Mouse (Mus musculus) myocyte (in vitro differentiated cells): ENCODE data around the gene Hao2. TPM values are rescaled to one million over a fixed set of nuclear protein-coding genes. Genes with fewer than 3 reads are reported as not detected.

Experiments used
- H3K27me3 ChIP-seq: one replicate; pipeline ENCODE4 v1.6.1; 2011; ENCODE audit not compliant: control insufficient read depth, insufficient read depth, insufficient read length
- H3K36me3 ChIP-seq: one replicate; pipeline ENCODE4 v1.6.1; 2011; ENCODE audit not compliant: control insufficient read depth, insufficient read depth
- H3K4me2 ChIP-seq: one replicate; pipeline ENCODE4 v1.6.1; 2011; ENCODE audit warnings: low read depth, control low read depth
- H3K4me3 ChIP-seq: one replicate; pipeline ENCODE4 v1.5.1; 2011; ENCODE audit warnings: mild to moderate bottlenecking, control low read depth, moderate library complexity
- H3K79me2 ChIP-seq: one replicate; pipeline ENCODE4 v1.6.1; 2011; ENCODE audit not compliant: control insufficient read depth, insufficient read depth
- H3ac ChIP-seq: one replicate; pipeline ENCODE4 v1.6.1; 2011; ENCODE audit not compliant: control insufficient read depth, insufficient read length
- CEBPB ChIP-seq: IDR thresholded peaks from 2 replicates; pipeline ENCODE4 v1.6.1; 2011; ENCODE audit warnings: mild to moderate bottlenecking, moderate library complexity; ENCODE audit not compliant: poor library complexity, insufficient read depth, severe bottlenecking
- E2F4 ChIP-seq: IDR thresholded peaks from one replicate; pipeline ENCODE4 v1.6.1; 2011; ENCODE audit warnings: mild to moderate bottlenecking, control low read depth, moderate library complexity; ENCODE audit not compliant: insufficient read depth
- MAX ChIP-seq: IDR thresholded peaks from one replicate; pipeline ENCODE4 v1.6.1; 2011; ENCODE audit warnings: low read depth, mild to moderate bottlenecking, control low read depth
- MYOD1 ChIP-seq, 3 experiments: IDR thresholded peaks; one replicate each; pipeline ENCODE4 v1.6.1; 2011; ENCODE audit warnings: control low read depth in 2 of 3, low read depth in 2 of 3, mild to moderate bottlenecking in 2 of 3, moderate library complexity in 1 of 3; ENCODE audit not compliant: insufficient read length in 2 of 3, control insufficient read depth in 1 of 3
- MYOG ChIP-seq, 3 experiments: IDR thresholded peaks; one replicate each; pipeline ENCODE4 v1.6.1; 2011; ENCODE audit warnings: control low read depth in 2 of 3, low read depth in 2 of 3, mild to moderate bottlenecking in 2 of 3; ENCODE audit not compliant: insufficient read length in 2 of 3, control insufficient read depth in 1 of 3, insufficient read depth in 1 of 3
- POLR2A ChIP-seq: IDR thresholded peaks from one replicate; pipeline ENCODE4 v1.6.1; 2011; ENCODE audit warnings: low read depth, mild to moderate bottlenecking, control low read depth, moderate library complexity; ENCODE audit not compliant: insufficient read length
- POLR2AphosphoS2 ChIP-seq: IDR thresholded peaks from one replicate; pipeline ENCODE4 v1.6.1; 2011; ENCODE audit warnings: low read depth, control low read depth; ENCODE audit not compliant: insufficient read length
- REST ChIP-seq: IDR thresholded peaks from one replicate; pipeline ENCODE4 v1.6.1; 2011; ENCODE audit warnings: mild to moderate bottlenecking, control low read depth, moderate library complexity; ENCODE audit not compliant: insufficient read depth, insufficient read length
- SRF ChIP-seq: IDR thresholded peaks from one replicate; pipeline ENCODE4 v1.6.1; 2011; ENCODE audit warnings: low read depth; ENCODE audit not compliant: control insufficient read depth, insufficient read length
- TCF12 ChIP-seq: IDR thresholded peaks from one replicate; pipeline ENCODE4 v1.6.1; 2011; ENCODE audit warnings: mild to moderate bottlenecking, control low read depth; ENCODE audit not compliant: poor library complexity, insufficient read depth, severe bottlenecking
- TCF3 ChIP-seq: IDR thresholded peaks from one replicate; pipeline ENCODE4 v1.6.1; 2011; ENCODE audit warnings: low read depth, control low read depth; ENCODE audit not compliant: insufficient read length
- USF1 ChIP-seq: IDR thresholded peaks from one replicate; pipeline ENCODE4 v1.6.1; 2011; ENCODE audit warnings: low read depth, mild to moderate bottlenecking, control low read depth, moderate library complexity
- polyA plus RNA-seq: library from polyadenylated mRNA; unstranded; fragments of >200 nt; fragmentation: generic; extraction: Trizol; gene quantifications from one replicate; pipeline ENCODE4 v1.2.1, GENCODE M21; 2012; ENCODE audit warnings: missing spikeins

Gene Hao2
- polyA plus RNA-seq, 1 experiment, result not detected

GRCm38 (mm10) chr3:98859576-98859975, 33.5 kb downstream of the Hao2 start, which contains the start of gene Hsd3b1:
Gene Hsd3b1 (minus strand): TSS chr3:98859794.
- Histone ChIP-seq H3K79me2 (no peaks in the 10 kb centered on the region), H3ac (no peak within 1 kb of the TSS), H3K4me3 (no peak within 1 kb of the TSS), H3K36me3 (no peaks in the 10 kb centered on the region), H3K4me2 (no peak within 1 kb of the TSS), H3K27me3 (no peaks in the 10 kb centered on the region)
- TF ChIP-seq USF1, result no peak
- no peak for TF ChIP-seq MYOD1 (IDR thresholded peaks at IDR 0.05; ENCODE audit: control insufficient read depth in 1 of 3, insufficient read length in 2 of 3, low read depth in 2 of 3)
- TF ChIP-seq MAX, result no peak
- no peak for TF ChIP-seq E2F4
- TF ChIP-seq POLR2A, result no peak
- no peak for TF ChIP-seq POLR2AphosphoS2
- TF ChIP-seq TCF3, result no peak

GRCm38 (mm10) chr3:98858051-98858450, 35.0 kb downstream of the Hao2 start:
- Histone ChIP-seq H3ac (no peak overlapping the region), H3K79me2 (no peaks in the 10 kb centered on the region), H3K4me3 (no peak overlapping the region), H3K4me2 (no peak overlapping the region), H3K36me3 (no peaks in the 10 kb centered on the region), H3K27me3 (no peaks in the 10 kb centered on the region)
- TF ChIP-seq TCF3, result no peak
- no peak for TF ChIP-seq MYOG (IDR thresholded peaks at IDR 0.05; ENCODE audit: control insufficient read depth in 1 of 3, insufficient read depth in 1 of 3, insufficient read length in 2 of 3, low read depth in 2 of 3)
- TF ChIP-seq POLR2A, result no peak
- TF ChIP-seq SRF, result no peak
- TF ChIP-seq USF1, result no peak
- TF ChIP-seq POLR2AphosphoS2, result no peak
- TF ChIP-seq CEBPB, result no peak
- TF ChIP-seq REST, result no peak
- TF ChIP-seq TCF12, result no peak
- no peak for TF ChIP-seq MYOD1 (IDR thresholded peaks at IDR 0.05; ENCODE audit: control insufficient read depth in 1 of 3, insufficient read length in 2 of 3, low read depth in 2 of 3)
- TF ChIP-seq E2F4, result no peak
- TF ChIP-seq MAX, result no peak

- Histone ChIP-seq H3K36me3 (no peaks in the 10 kb centered on the region), H3K4me2 (no peak overlapping the region), H3K4me3 (no peak overlapping the region), H3K27me3 (no peaks in the 10 kb centered on the region), H3ac (no peak overlapping the region), H3K79me2 (no peaks in the 10 kb centered on the region)
- no peak for TF ChIP-seq MYOD1 (IDR thresholded peaks at IDR 0.05; ENCODE audit: control insufficient read depth in 1 of 3, insufficient read length in 2 of 3, low read depth in 2 of 3)
- TF ChIP-seq POLR2AphosphoS2, result no peak
- no peak for TF ChIP-seq TCF12
- TF ChIP-seq USF1, result no peak
- TF ChIP-seq POLR2A, result no peak
- no peak for TF ChIP-seq E2F4
- TF ChIP-seq CEBPB, result no peak
- no peak for TF ChIP-seq REST
- no peak for TF ChIP-seq TCF3
- no peak for TF ChIP-seq SRF
- no peak for TF ChIP-seq MAX
These were observed 36.1 kb downstream of the Hao2 start for GRCm38 (mm10) chr3:98856892-98857291.

GRCm38 (mm10) chr3:98855160-98855559, 37.9 kb downstream of the Hao2 start:
- H3K36me3 ChIP-seq, result no peaks in the 10 kb centered on the region

GRCm38 (mm10) chr3:98853685-98854084, 39.4 kb downstream of the Hao2 start:
- H3K4me2 ChIP-seq, result no peak overlapping the region
- no peak overlapping the region for H3K4me3 ChIP-seq
- H3K27me3 ChIP-seq, result no peaks in the 10 kb centered on the region
- H3ac ChIP-seq, result no peak overlapping the region
- no peaks in the 10 kb centered on the region for H3K36me3 ChIP-seq
- no peaks in the 10 kb centered on the region for H3K79me2 ChIP-seq
- no peak for TF ChIP-seq REST
- no peak for TF ChIP-seq POLR2A
- TF ChIP-seq CEBPB, result no peak

More at GRCm38 (mm10) chr3:98855160-98855559, 37.9 kb downstream of the Hao2 start:
- no peaks in the 10 kb centered on the region for H3K27me3 ChIP-seq
- no peak overlapping the region for H3ac ChIP-seq
- no peak overlapping the region for H3K4me3 ChIP-seq
- no peak overlapping the region for H3K4me2 ChIP-seq
- H3K79me2 ChIP-seq, result no peaks in the 10 kb centered on the region
- no peak for TF ChIP-seq MAX
- no peak for TF ChIP-seq MYOD1 (IDR thresholded peaks at IDR 0.05; ENCODE audit: control insufficient read depth in 1 of 3, insufficient read length in 2 of 3, low read depth in 2 of 3)
- TF ChIP-seq CEBPB, result no peak
- no peak for TF ChIP-seq SRF
- no peak for TF ChIP-seq E2F4
- no peak for TF ChIP-seq TCF3
- no peak for TF ChIP-seq TCF12
- TF ChIP-seq MYOG (IDR thresholded peaks at IDR 0.05; ENCODE audit: control insufficient read depth in 1 of 3, insufficient read depth in 1 of 3, insufficient read length in 2 of 3, low read depth in 2 of 3), result no peak
- no peak for TF ChIP-seq USF1
- TF ChIP-seq POLR2AphosphoS2, result no peak
